Mouse (Mus musculus): ENCODE measurements around the gene Hist1h2bk.

The Hist1h2bk gene

DNA sequence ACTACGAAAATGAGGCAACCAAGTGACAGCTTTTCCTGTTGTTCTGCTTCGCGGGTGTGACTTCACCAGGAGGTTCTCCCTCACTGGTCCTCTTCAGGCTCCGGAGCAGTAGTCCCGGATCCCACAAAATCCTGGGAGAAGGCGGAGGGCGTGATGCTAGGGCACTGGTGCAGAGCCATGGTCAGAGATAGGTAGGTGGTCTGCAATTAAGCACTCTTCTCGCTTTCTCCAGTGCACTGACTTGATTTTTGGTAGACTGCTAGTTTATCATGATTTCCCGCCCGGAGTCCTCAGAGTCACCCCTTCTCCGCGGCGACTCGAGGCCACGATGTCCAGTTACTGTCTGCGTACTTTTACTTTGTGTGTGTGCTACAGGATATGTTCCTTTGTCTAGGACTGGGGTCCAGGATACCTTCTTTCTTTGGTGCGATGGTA, 21.2 kb upstream of the Hist1h2bk start:
- DNase-seq (ENCODE audit: low spot score): no peak

DNA sequence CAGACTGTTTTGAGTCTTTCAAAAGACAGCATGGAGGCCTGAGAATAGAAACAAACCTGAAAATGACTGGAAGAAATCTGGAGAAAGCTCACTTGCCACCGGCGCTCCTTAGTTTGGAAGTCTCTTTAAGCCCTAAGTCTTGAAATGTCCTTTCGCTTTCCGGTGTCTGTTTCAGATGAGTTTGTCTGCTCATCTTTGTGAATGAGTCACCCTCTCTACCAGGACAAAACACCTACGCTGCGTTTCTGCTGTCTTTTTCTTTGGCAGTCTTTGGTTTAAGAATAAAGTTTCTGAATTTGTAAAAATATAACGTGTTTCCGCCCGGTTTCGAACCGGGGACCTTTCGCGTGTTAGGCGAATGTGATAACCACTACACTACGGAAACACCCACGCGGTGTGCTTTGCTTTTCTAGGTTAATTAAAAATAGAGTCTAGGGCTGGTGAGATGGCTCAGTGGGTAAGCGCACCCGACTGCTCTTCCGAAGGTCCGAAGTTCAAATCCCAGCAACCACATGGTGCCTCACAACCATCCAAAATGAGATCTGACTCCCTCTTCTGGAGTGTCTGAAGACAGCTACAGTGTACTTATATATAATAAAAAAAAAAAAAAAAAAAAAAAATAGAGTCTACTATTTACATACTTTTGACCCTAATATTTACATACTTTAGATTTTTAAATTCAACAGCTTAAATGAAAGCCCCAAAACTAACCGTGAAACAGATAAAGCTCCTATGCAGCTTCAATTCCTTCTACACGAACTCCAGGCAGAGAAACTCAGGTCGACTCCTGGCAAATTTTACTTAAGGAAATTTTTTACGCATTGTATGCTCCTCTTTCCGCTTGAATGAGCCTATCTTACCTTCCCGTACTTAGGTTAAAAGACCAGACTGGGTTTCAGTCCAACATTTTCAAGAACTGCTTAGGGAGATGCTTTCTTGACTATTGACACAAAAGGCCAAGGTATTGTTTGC, 19.9 kb upstream of the Hist1h2bk start:
- peak; percentile 71 for DNase-seq (ENCODE audit: low spot score)

DNA sequence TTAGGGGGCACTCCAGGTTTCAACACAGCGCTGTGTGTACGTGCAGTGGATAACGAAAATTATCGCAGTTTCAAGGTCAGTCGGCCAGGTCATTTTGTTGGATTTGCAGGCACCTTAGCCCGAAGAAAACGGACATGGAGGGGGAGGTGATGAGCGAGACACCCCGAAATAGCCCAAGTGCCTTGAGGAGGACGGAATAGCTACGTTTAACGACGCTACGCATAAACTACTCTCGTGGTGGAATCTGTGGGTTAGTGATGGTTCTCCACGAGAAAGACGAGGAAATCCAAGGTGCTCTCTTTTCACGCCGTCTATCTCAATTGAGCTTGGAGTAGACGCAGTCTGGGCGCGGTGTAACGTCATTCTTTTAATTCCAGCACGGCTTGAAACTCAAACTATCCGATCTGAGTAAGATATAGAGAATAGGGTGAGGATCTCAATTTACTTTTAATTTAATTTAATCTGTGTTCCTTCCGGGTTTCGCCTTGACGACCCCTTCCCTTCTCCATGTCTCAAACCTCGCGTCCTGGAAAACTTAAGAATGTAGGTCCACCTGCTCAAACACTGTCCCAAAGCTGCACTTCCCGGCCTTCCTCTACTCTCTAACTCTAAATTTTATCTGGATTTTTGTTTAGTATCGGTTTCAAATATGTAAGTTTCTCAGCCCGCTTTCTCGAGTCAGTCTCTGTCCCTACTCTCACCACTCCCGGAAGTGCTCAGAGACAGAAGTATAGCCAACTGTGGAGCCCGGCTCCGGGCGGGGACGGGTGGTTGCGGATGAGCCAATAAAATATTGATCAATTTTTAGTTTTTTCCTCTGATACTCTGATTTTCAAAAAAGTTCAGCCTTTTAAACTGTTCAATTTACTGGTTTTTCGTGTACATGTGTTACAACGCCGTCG, 15.5 kb upstream of the Hist1h2bk start:
- no peak for DNase-seq (ENCODE audit: low spot score)

DNA sequence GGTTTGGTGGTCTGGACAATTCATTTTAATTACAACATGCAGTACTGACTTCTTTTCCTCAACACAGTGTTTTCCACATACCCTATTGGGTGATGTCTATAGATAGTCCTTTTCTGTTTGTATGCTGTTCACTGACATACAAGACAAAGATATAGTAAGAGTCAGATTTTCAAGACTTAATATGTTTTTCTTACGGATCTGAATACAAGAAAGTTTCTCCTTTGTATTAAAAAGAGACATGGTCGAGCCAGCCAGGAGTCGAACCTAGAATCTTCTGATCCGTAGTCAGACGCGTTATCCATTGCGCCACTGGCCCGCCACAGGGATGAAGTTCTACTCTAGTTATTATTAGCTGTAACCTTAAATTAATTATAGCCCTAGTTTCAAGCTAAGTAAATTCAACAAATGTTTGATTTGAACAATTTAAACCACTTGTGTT, 14.8 kb upstream of the Hist1h2bk start:
- no peak for DNase-seq (ENCODE audit: low spot score)

- DNase-seq (ENCODE audit: low spot score): no peak
These were observed 14.1 kb upstream of the Hist1h2bk start for GRCm38 (mm10) chr13:22021581-22021980.

DNA sequence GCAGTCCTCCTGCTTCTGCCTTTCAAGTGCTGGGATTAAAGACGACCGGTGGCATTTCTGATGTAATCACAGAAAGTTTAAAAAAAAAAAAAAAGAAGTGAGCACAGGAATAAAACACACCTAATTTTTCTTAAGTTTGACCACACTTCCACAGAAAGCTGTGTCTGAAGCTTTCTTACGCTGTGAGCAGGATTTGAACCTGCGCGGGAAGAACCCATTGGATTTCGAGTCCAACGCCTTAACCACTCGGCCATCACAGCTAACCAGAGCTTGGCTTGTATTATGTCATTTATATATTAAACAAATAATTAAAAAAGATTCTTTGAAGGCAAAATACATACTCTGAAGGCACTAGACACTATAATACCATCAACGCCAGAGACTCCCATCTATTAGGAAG, 13.4 kb upstream of the Hist1h2bk start:
- DNase-seq (ENCODE audit: low spot score): peak; percentile 46

- DNase-seq (ENCODE audit: low spot score): peak; percentile 81
These were observed 9.3 kb upstream of the Hist1h2bk start for GRCm38 (mm10) chr13:22026058-22027031.

DNA sequence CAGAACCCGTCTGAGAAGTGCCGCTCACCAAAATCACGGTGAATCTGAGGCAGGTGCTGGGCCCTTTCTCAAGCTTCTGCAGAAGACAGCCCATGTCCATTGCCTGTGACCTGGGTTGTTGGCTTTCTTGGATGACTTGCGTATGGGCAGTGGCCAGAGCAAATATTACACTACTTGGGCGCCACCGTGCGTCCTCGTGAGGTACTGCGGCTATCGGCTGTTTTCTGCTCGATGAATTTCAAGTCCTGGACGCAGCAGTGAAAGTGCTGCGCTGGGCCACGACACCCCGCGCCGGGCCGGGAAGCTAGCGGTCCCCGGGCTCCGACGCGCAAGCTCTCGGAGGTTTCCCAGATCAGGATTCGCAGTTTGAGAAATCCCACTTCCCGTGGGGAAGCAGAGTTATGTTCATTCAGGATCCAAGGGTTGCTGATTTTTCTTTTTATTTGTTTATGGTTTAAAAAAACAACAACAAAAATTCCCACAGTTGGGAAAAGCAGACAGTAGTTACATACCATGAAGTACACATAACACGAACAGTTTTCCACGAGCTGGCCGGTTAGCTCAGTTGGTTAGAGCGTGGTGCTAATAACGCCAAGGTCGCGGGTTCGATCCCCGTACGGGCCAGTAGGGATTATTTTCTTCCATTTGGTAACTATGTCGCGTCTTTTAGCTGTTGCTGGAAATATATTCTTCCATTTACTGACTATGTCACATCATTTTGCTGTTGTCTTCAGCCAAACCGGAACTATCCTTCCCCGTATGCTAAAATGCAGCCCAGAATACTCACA, 6.8 kb upstream of the Hist1h2bk start:
- peak; percentile 95 for DNase-seq (ENCODE audit: low spot score)

- no peak for DNase-seq (ENCODE audit: low spot score)
These were observed 5.7 kb upstream of the Hist1h2bk start for GRCm38 (mm10) chr13:22029928-22030327.

DNA sequence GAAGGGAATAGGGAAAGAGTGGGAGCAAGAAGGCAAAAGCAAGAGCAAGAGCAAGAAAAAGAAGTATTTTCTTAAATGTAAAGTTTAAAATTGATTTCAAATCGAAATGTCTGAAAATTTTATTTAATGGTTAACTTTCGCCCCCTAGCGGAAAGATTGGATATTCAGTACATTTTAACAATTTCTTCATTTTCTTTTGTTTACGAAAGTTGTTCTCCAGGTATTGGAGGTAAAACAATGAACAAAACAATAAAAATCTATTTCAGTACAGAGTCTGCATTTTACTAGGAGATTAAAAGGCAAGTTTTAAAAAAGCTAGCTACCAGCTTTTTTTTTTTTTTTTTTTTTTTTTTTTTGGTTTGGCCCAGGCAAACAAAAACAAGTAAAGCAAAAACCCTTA, 5.2 kb upstream of the Hist1h2bk start:
- no peak for DNase-seq (ENCODE audit: low spot score)

DNA sequence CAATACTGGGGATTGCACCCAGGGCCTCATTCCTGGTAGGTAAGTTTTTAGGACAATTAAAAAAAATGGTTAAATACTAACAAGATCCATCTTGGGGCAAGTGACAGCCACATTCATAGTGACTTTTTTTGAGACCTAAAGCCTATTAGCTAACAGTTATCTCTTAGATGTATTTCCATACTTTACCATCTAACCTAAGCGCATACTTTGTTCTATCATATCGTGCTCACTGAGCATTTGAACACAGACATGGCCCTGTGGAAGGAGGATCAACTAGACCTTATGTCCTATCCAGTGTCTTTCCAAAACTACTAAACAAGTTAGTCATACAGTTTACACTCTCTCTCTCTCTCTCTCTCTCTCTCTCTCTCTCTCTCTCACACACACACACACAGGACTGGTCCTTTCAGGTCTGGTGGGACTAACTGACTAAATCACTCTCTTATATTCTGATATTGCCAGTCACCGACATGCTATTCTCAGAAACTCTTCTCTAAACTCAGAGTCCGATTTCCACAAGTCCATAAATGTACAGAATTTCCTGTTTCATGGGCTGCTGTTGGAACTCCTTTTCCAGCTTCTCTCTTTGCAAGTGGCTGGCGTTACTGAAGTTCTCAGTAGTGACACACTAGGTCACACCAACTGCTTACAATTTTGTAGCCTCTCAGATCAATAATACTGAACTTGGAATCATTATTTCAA, 1.8 kb upstream of the Hist1h2bk start:
- DNase-seq (ENCODE audit: low spot score): no peak

- DNase-seq (ENCODE audit: low spot score): no peak
These were observed 1.0 kb upstream of the Hist1h2bk start for GRCm38 (mm10) chr13:22034443-22035266.

DNA sequence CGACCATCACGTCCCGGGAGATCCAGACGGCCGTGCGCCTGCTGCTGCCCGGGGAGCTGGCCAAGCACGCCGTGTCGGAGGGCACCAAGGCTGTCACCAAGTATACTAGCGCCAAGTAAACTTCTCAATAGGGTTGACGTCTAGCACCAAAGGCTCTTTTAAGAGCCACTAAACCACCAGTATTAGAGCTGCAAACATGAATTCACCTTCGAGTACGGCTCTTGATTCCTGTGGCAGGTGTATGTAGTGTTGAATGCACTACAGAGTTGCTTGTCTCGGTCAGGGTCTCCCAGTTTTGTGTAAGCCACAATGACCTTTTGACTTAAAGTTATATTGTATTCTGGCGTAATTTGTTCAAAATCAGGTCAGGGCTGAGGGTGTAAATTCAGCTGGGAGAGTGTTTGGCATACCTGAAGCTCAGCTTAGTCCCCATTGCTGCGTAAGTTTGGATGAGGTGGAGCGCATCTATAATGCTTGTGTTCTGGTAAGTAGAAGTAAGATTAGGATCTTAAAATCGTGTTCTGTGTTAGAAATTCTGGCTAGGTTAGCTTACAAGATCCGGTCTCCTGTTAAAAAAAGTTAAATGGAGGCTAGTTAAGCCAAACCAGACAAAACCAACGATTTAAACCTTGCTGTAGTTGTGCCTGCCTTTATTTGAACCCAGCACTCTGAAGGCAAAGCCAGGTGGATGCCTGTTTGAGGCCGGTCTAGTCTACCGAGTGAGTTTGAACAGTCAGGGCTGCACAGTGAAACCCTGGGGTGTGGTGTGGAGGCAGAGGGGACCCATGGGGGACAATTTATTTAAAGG, 683 bp downstream of the Hist1h2bk start:
- DNase-seq (ENCODE audit: low spot score): no peak

- DNase-seq (ENCODE audit: low spot score): no peak
These were observed 1.3 kb downstream of the Hist1h2bk start for GRCm38 (mm10) chr13:22036986-22037385.

- DNase-seq (ENCODE audit: low spot score): no peak
These were observed 1.7 kb downstream of the Hist1h2bk start for GRCm38 (mm10) chr13:22037415-22037814.

- no peak for DNase-seq (ENCODE audit: low spot score)
These were observed 3.7 kb downstream of the Hist1h2bk start for GRCm38 (mm10) chr13:22039364-22039763.

GRCm38 (mm10) chr13:22039951-22040463, 4.3 kb downstream of the Hist1h2bk start:
- DNase-seq (ENCODE audit: low spot score): no peak
